Mouse (Mus musculus) ES-E14 (cell line): ENCODE measurements around the gene Golga4. TPM values are rescaled to one million over a fixed set of nuclear protein-coding genes. Genes with fewer than 3 reads are reported as not detected.

Experiments
- DNase-seq: peaks from one replicate; pipeline ENCODE4 v3.0.0-alpha.2; 2013; ENCODE audit warnings: low read depth, low spot score
- H3K27ac ChIP-seq: 2 replicates; pipeline ENCODE4 v1.5.1; 2012; ENCODE audit warnings: low read depth, mild to moderate bottlenecking, low read length, moderate library complexity, mixed read lengths; ENCODE audit not compliant: poor library complexity, insufficient read depth, severe bottlenecking
- H3K36me3 ChIP-seq: 2 replicates; pipeline ENCODE4 v1.6.1; 2012; ENCODE audit warnings: mild to moderate bottlenecking, low read length, moderate library complexity, mixed read lengths; ENCODE audit not compliant: control insufficient read depth, poor library complexity, insufficient read depth, severe bottlenecking
- H3K4me1 ChIP-seq, 2 experiments: fragments of 150-350 bp in 1 of 2; sonication (generic) in 1 of 2; 2 replicates each; pipeline ENCODE4 v1.6.1; 2012; ENCODE audit warnings: low read length in 2 of 2, mild to moderate bottlenecking in 1 of 2, mixed read lengths in 1 of 2; ENCODE audit not compliant: control insufficient read depth in 2 of 2, insufficient read depth in 2 of 2, poor library complexity in 1 of 2
- H3K4me3 ChIP-seq, 2 experiments: fragments of 150-350 bp in 1 of 2; sonication (generic) in 1 of 2; 2 replicates each; pipeline ENCODE4 v1.5.1; 2012; ENCODE audit warnings: low read length in 2 of 2, low read depth in 1 of 2, mild to moderate bottlenecking in 1 of 2, mixed read lengths in 1 of 2; ENCODE audit not compliant: insufficient read depth in 1 of 2, poor library complexity in 1 of 2, severe bottlenecking in 1 of 2
- H3K9ac ChIP-seq: 2 replicates; pipeline ENCODE4 v1.6.1; 2012; ENCODE audit warnings: low read depth, mild to moderate bottlenecking, low read length, mixed read lengths; ENCODE audit not compliant: poor library complexity, insufficient read depth, severe bottlenecking
- H3K9me3 ChIP-seq: fragments of 150-350 bp; sonication (generic); 2 replicates; pipeline ENCODE4 v1.6.1; 2012; ENCODE audit warnings: low read depth, mild to moderate bottlenecking, low read length; ENCODE audit not compliant: control insufficient read depth, insufficient read depth
- CHD2 ChIP-seq: IDR thresholded peaks from 2 replicates; pipeline ENCODE4 v1.6.1; 2014; ENCODE audit warnings: mild to moderate bottlenecking, low read depth, low read length, inconsistent platforms
- HCFC1 ChIP-seq: IDR thresholded peaks from 2 replicates; pipeline ENCODE4 v1.6.1; 2012; ENCODE audit warnings: low read length, inconsistent platforms, borderline replicate concordance; ENCODE audit not compliant: insufficient read depth
- MAFK ChIP-seq: IDR thresholded peaks from 2 replicates; pipeline ENCODE4 v1.6.1; 2014; ENCODE audit warnings: mild to moderate bottlenecking, low read depth, low read length, inconsistent platforms; ENCODE audit not compliant: insufficient read depth
- ZC3H11A ChIP-seq: IDR thresholded peaks from 2 replicates; pipeline ENCODE4 v1.6.1; 2012; ENCODE audit warnings: low read depth, mild to moderate bottlenecking, inconsistent platforms, low read length, borderline replicate concordance
- ZNF384 ChIP-seq: IDR thresholded peaks from 2 replicates; pipeline ENCODE4 v1.6.1; 2012; ENCODE audit warnings: low read depth, low read length, inconsistent platforms
- in situ Hi-C, 2 experiments: fragments of 600-800 bp; cut with MboI; formaldehyde crosslinking; loops; one replicate each; pipeline ENCODE4 v1.15.1; 2025; ENCODE audit warnings: low sequenced_read_pairs in 2 of 2, inconsistent platforms in 1 of 2; ENCODE audit not compliant: unreplicated experiment in 2 of 2
- total RNA-seq: library from RNA; depleted of rRNA; stranded (reverse); fragments of 300-350 nt; gene quantifications from 2 replicates; pipeline ENCODE4 v1.2.3, GENCODE M21; 2012

Gene Golga4
- total RNA-seq, 1 experiment, result 73.3 TPM

- Histone ChIP-seq H3K4me1 (peaks cover 3 to 8% of the 10 kb centered on the region in 2 experiments; a peak in 1 of 4 replicates), H3K4me3 (peak overlapping the region; percentile 7 to 23; a peak in 3 of 4 replicates), H3K9ac (no peak overlapping the region), H3K36me3 (no peaks in the 10 kb centered on the region), H3K9me3 (no peaks in the 10 kb centered on the region), H3K27ac (no peak overlapping the region)
- DNase-seq, result no peak
- in situ Hi-C loops, result loop anchor here in 1 of 2 experiments (25.0 kb wide), 1 partner anchor 415 kb away; no protein-coding TSS in a partner anchor
- no peak for TF ChIP-seq CHD2
- TF ChIP-seq ZNF384, result no peak
Measured at GRCm38 (mm10) chr9:118477281-118477931, 28.7 kb upstream of the Golga4 start.

- Histone ChIP-seq H3K36me3 (no peaks in the 10 kb centered on the region), H3K4me1 (peaks cover 3 to 10% of the 10 kb centered on the region in 2 experiments; a peak in 1 of 4 replicates), H3K27ac (no peak within 1 kb of the TSS), H3K9ac (peak within 1 kb of the TSS; percentile 77), H3K4me3 (peak within 1 kb of the TSS; percentile 71 to 83), H3K9me3 (no peaks in the 10 kb centered on the region)
- in situ Hi-C loops, result loop anchor here in 1 of 2 experiments (25.0 kb wide), 1 partner anchor 416 kb away; no protein-coding TSS in a partner anchor
- DNase-seq, result no peak
- TF ChIP-seq HCFC1 (no peak), CHD2 (no peak), ZC3H11A (no peak), ZNF384 (no peak), MAFK (no peak)
Measured at GRCm38 (mm10) chr9:118477961-118478360, 28.1 kb upstream of the Golga4 start, which contains the start of gene Eomes. Gene Eomes (plus strand): TSS chr9:118478212.

GRCm38 (mm10) chr9:118478458-118478838 lies 27.6 kb upstream of the Golga4 start:
- H3K4me3 ChIP-seq, result peak overlapping the region; percentile 71 to 83
- peaks cover 3 to 11% of the 10 kb centered on the region in 2 experiments; a peak in 1 of 4 replicates for H3K4me1 ChIP-seq
- no peaks in the 10 kb centered on the region for H3K36me3 ChIP-seq
- no peaks in the 10 kb centered on the region for H3K9me3 ChIP-seq
- in situ Hi-C loops, result loop anchor here in 1 of 2 experiments (25.0 kb wide), 1 partner anchor 416 kb away; no protein-coding TSS in a partner anchor
- H3K27ac ChIP-seq, result no peak overlapping the region
- no peak for DNase-seq
- no peak for TF ChIP-seq CHD2
- no peak for TF ChIP-seq ZNF384
- TF ChIP-seq MAFK, result no peak
- TF ChIP-seq ZC3H11A, result no peak
- 0 out of 2 replicates have a peak, but pooled peaks have one; percentile 51 for TF ChIP-seq HCFC1
- H3K9ac ChIP-seq, result peak overlapping the region; percentile 77

- H3K9me3 ChIP-seq, result no peaks in the 10 kb centered on the region
- no peak for DNase-seq
- peak overlapping the region; percentile 77 for H3K9ac ChIP-seq
- TF ChIP-seq HCFC1 (0 out of 2 replicates have a peak, but pooled peaks have one; percentile 12), ZC3H11A (no peak)
- peak overlapping the region; percentile 71 to 83 for H3K4me3 ChIP-seq
- no peaks in the 10 kb centered on the region for H3K36me3 ChIP-seq
- in situ Hi-C loops, result loop anchor here in 1 of 2 experiments (25.0 kb wide), 1 partner anchor 417 kb away; no protein-coding TSS in a partner anchor
- H3K4me1 ChIP-seq, result peaks cover 3 to 13% of the 10 kb centered on the region in 2 experiments; a peak in 1 of 4 replicates
- H3K27ac ChIP-seq, result no peak overlapping the region
Measured at GRCm38 (mm10) chr9:118478839-118479507, 27.1 kb upstream of the Golga4 start.
